Mouse (Mus musculus) embryonic facial prominence, embryonic 11.5 days (tissue): ENCODE data around the gene Gltp. TPM values are rescaled to one million over a fixed set of nuclear protein-coding genes. Genes with fewer than 3 reads are reported as not detected.

Experiments used
- ATAC-seq: fragments of 200-750 bp; cut with Nextera tagmentation; replicated peaks from 2 replicates; pipeline ENCODE4 v1.8.0; 2017; ENCODE audit warnings: low read depth; ENCODE audit not compliant: insufficient number of reproducible peaks, low FRiP score, low TSS enrichment
- DNase-seq: peaks from one replicate; pipeline ENCODE4 v3.0.0-alpha.2; 2015; ENCODE audit warnings: low spot score
- H3K27ac ChIP-seq: fragments of 300-500 bp; sonication (generic); replicated peaks from 2 replicates; pipeline ENCODE4 v1.5.1; 2014; ENCODE audit warnings: mild to moderate bottlenecking, low read depth, low read length, control low read depth
- H3K27me3 ChIP-seq: fragments of 300-500 bp; sonication (generic); 2 replicates; pipeline ENCODE4 v1.6.1; 2014; ENCODE audit warnings: mild to moderate bottlenecking, low read length, moderate library complexity, mixed read lengths; ENCODE audit not compliant: control insufficient read depth, insufficient read depth
- H3K36me3 ChIP-seq: fragments of 300-500 bp; sonication (generic); replicated peaks from 2 replicates; pipeline ENCODE4 v1.6.1; 2014; ENCODE audit warnings: low read depth, mild to moderate bottlenecking, low read length, moderate library complexity, mixed read lengths; ENCODE audit not compliant: control insufficient read depth, insufficient read depth
- H3K4me1 ChIP-seq: fragments of 300-500 bp; sonication (generic); 2 replicates; pipeline ENCODE4 v1.6.1; 2014; ENCODE audit warnings: low read length, mixed read lengths; ENCODE audit not compliant: control insufficient read depth, insufficient read depth
- H3K4me2 ChIP-seq: fragments of 300-500 bp; sonication (generic); 2 replicates; pipeline ENCODE4 v1.6.1; 2014; ENCODE audit warnings: low read depth, mild to moderate bottlenecking, control low read depth, low read length, moderate library complexity
- H3K4me3 ChIP-seq: fragments of 300-500 bp; sonication (generic); 2 replicates; pipeline ENCODE4 v1.5.1; 2014; ENCODE audit warnings: low read depth, low read length, control low read depth
- H3K9ac ChIP-seq: fragments of 300-500 bp; sonication (generic); replicated peaks from 2 replicates; pipeline ENCODE4 v1.6.1; 2014; ENCODE audit warnings: mild to moderate bottlenecking, control low read depth, low read length
- H3K9me3 ChIP-seq: fragments of 300-500 bp; sonication (generic); replicated peaks from 2 replicates; pipeline ENCODE4 v1.6.1; 2016; ENCODE audit warnings: mild to moderate bottlenecking, low read length, inconsistent platforms, mixed read lengths; ENCODE audit not compliant: control insufficient read depth
- WGBS: fragments of 180-500 bp; shearing (Covaris S2); extraction: QIAGEN DNeasy Blood & Tissue Kit; methylation state at CpG from one replicate; pipeline ENCODE4 v1.1.7; 2014; 5-methylcytosine and 5-hydroxymethylcytosine counted together
- polyA plus RNA-seq: library from polyadenylated mRNA; unstranded; fragments of >200 nt; fragmentation: Nextera tagmentation; extraction: Ambion mirVana; gene quantifications from 2 replicates; pipeline ENCODE4 v1.2.1, GENCODE M21; 2014

The Gltp gene
- polyA plus RNA-seq, 1 experiment from 2014 or later = 57.3 TPM

- Histone ChIP-seq H3K9ac (no peak overlapping the region), H3K4me3 (no peak overlapping the region), H3K27me3 (no peaks in the 10 kb centered on the region), H3K4me2 (no peak overlapping the region), H3K36me3 (no peaks in the 10 kb centered on the region; the same call in 1 of the 2 replicates), H3K27ac (no peak overlapping the region), H3K9me3 (no peaks in the 10 kb centered on the region), H3K4me1 (0 out of 2 replicates have a peak, but pooled peaks cover 2% of the 10 kb centered on the region)
- DNase-seq = no peak
- ATAC-seq = no peak
- 85% methylated on average over 10 of the region's 10 CpGs for WGBS
Observed at GRCm38 (mm10) chr5:114728160-114728559, 37.4 kb upstream of the Gltp start.

- Histone ChIP-seq H3K4me1 (no peaks in the 10 kb centered on the region), H3K9ac (no peak overlapping the region), H3K27ac (no peak overlapping the region), H3K36me3 (peaks cover 13% of the 10 kb centered on the region), H3K9me3 (no peaks in the 10 kb centered on the region), H3K4me2 (no peak overlapping the region), H3K27me3 (no peaks in the 10 kb centered on the region), H3K4me3 (no peak overlapping the region)
- ATAC-seq = no peak
- WGBS = 94% methylated on average over 13 of the region's 13 CpGs
- no peak for DNase-seq
Observed at GRCm38 (mm10) chr5:114722846-114723245, 32.1 kb upstream of the Gltp start.

- Histone ChIP-seq H3K36me3 (peaks cover 16% of the 10 kb centered on the region), H3K4me2 (no peak overlapping the region), H3K9ac (no peak overlapping the region), H3K27me3 (no peaks in the 10 kb centered on the region), H3K4me3 (no peak overlapping the region), H3K27ac (no peak overlapping the region), H3K9me3 (no peaks in the 10 kb centered on the region), H3K4me1 (no peaks in the 10 kb centered on the region)
- ATAC-seq = no peak
- no peak for DNase-seq
- WGBS = 86% methylated on average over 10 of the region's 10 CpGs
Observed at GRCm38 (mm10) chr5:114721969-114722368, 31.2 kb upstream of the Gltp start.

- H3K36me3 ChIP-seq = peaks cover 16% of the 10 kb centered on the region
- H3K4me3 ChIP-seq = no peak overlapping the region
- ATAC-seq = no peak
Observed at GRCm38 (mm10) chr5:114720784-114721183, 30.0 kb upstream of the Gltp start.

GRCm38 (mm10) chr5:114719928-114720270 is 29.1 kb upstream of the Gltp start:
- ATAC-seq = no peak
- Histone ChIP-seq H3K4me2 (no peak overlapping the region), H3K4me3 (no peak overlapping the region), H3K9me3 (no peaks in the 10 kb centered on the region), H3K36me3 (peaks cover 16% of the 10 kb centered on the region), H3K4me1 (no peaks in the 10 kb centered on the region), H3K27ac (no peak overlapping the region), H3K27me3 (no peaks in the 10 kb centered on the region), H3K9ac (no peak overlapping the region)
- no peak for DNase-seq
- 95% methylated on average over 6 of the region's 6 CpGs for WGBS

More at GRCm38 (mm10) chr5:114720784-114721183, 30.0 kb upstream of the Gltp start:
- H3K27ac ChIP-seq = no peak overlapping the region
- H3K9me3 ChIP-seq = no peaks in the 10 kb centered on the region
- no peaks in the 10 kb centered on the region for H3K4me1 ChIP-seq
- no peaks in the 10 kb centered on the region for H3K27me3 ChIP-seq
- H3K4me2 ChIP-seq = no peak overlapping the region
- no peak for DNase-seq
- no peak overlapping the region for H3K9ac ChIP-seq
- 94% methylated on average over 11 of the region's 11 CpGs for WGBS

- WGBS = 89% methylated on average over 20 of the region's 20 CpGs
- no peaks in the 10 kb centered on the region for H3K4me1 ChIP-seq
- no peaks in the 10 kb centered on the region for H3K9me3 ChIP-seq
- H3K4me3 ChIP-seq = no peak overlapping the region
- H3K9ac ChIP-seq = no peak overlapping the region
- ATAC-seq (peak; percentile 37; the same call in 1 of the 2 replicates), DNase-seq (no peak)
- peaks cover 16% of the 10 kb centered on the region for H3K36me3 ChIP-seq
- H3K27me3 ChIP-seq = no peaks in the 10 kb centered on the region
- H3K27ac ChIP-seq = no peak overlapping the region
- H3K4me2 ChIP-seq = no peak overlapping the region
Observed at GRCm38 (mm10) chr5:114719003-114719927, 28.5 kb upstream of the Gltp start.

GRCm38 (mm10) chr5:114718483-114718882 is 27.7 kb upstream of the Gltp start:
- no peak overlapping the region for H3K4me3 ChIP-seq
- H3K27ac ChIP-seq = no peak overlapping the region
- H3K27me3 ChIP-seq = no peaks in the 10 kb centered on the region
- no peak overlapping the region for H3K4me2 ChIP-seq
- 88% methylated on average over 13 of the region's 13 CpGs for WGBS
- DNase-seq = no peak
- ATAC-seq = no peak
- H3K9ac ChIP-seq = no peak overlapping the region
- H3K4me1 ChIP-seq = no peaks in the 10 kb centered on the region
- H3K36me3 ChIP-seq = peaks cover 16% of the 10 kb centered on the region
- no peaks in the 10 kb centered on the region for H3K9me3 ChIP-seq

GRCm38 (mm10) chr5:114717937-114718336 is 27.2 kb upstream of the Gltp start:
- DNase-seq = no peak
- peaks cover 16% of the 10 kb centered on the region for H3K36me3 ChIP-seq
- 92% methylated on average over 8 of the region's 8 CpGs for WGBS

More at GRCm38 (mm10) chr5:114717937-114718336, 27.2 kb upstream of the Gltp start:
- Histone ChIP-seq H3K4me3 (no peak overlapping the region), H3K27ac (no peak overlapping the region), H3K27me3 (no peaks in the 10 kb centered on the region), H3K9me3 (no peaks in the 10 kb centered on the region), H3K9ac (no peak overlapping the region), H3K4me1 (no peaks in the 10 kb centered on the region), H3K4me2 (no peak overlapping the region)
- no peak for ATAC-seq
